Mouse (Mus musculus): Measurements from ENCODE around the gene Nfix. TPM values are rescaled to one million over a fixed set of nuclear protein-coding genes. Genes with fewer than 3 reads are reported as not detected.

Gene Nfix
- polyA plus RNA-seq, 1 experiment, result 18.2 TPM

DNA sequence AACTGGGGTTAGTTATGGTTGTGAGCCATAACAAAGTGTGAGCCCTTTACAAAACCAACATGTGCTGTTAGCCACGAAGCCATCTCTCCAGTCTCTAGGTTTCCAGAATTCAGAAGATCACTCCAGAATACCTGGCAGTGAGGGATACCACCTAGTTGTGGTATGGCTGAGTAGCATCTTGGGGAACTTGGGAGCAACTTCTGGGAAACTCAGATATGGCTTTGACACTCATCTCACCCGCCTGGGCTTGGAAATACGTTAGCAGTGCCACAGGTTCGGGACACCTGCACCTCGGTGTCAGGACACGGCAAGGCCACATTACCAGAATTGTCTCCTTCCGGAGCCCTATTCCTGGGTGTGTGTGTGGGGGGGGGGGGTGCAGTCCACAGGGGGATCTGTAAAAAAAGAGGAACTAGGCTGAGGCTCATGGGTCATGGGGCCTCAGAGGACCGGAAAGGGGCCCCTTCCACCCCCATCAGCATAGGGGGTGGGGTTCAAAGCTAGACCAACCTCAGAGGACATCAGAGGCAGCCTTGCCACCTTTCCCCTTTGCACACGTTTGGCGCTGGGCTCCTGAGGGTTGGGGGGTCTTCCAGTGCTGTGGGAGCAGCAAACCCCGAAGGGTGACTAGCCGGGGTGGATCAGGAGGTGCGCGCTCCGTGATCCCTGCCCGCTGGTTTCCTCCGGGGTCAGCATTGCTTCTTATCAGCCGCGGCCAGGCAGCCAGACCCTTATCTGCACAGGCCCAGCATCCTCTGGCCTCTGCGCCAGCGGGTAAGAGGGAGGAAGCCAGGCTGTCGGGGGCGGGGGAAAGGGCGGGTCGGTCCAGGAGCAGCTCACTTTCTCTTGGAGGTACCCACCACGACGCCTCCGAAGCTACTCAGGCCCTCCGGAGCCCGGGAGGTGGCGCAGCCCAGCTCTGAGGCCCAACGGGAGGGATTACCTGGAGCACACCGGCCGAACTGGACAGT lies 98.9 kb downstream of the Nfix start, which contains the start of gene Lyl1:
Gene Lyl1, plus strand, starts transcription at position 517 of the 971 bp plus-strand sequence.
- peak; percentile 47 for DNase-seq
- Histone ChIP-seq H3K4me1 (replicated peaks; ENCODE audit: control insufficient read depth, insufficient read depth, low read length) (peaks cover 52% of the 10 kb centered on the region), H3K36me3 (ENCODE audit: control insufficient read depth, insufficient read depth, low read length) (no peaks in the 10 kb centered on the region), H3K27me3 (ENCODE audit: control insufficient read depth, insufficient read depth, low read length) (peaks cover 7% of the 10 kb centered on the region), H3K4me3 (ENCODE audit: control insufficient read depth, insufficient read depth, low read length) (peak within 1 kb of the TSS; percentile 29), H3K27ac (ENCODE audit: control insufficient read depth, insufficient read depth, low read length) (peak within 1 kb of the TSS; percentile 86)
- WGBS, result 2% methylated on average over 34 of the region's 34 CpGs
- TF ChIP-seq CTCF (IDR thresholded peaks at IDR 0.05; ENCODE audit: borderline replicate concordance, control insufficient read depth, extremely low read depth, insufficient read depth, low read length, poor library complexity), result no peak
- no peak for TF ChIP-seq POLR2A (IDR thresholded peaks at IDR 0.05; ENCODE audit: control insufficient read depth, extremely low read depth, insufficient read depth, low read length, poor library complexity)

DNA sequence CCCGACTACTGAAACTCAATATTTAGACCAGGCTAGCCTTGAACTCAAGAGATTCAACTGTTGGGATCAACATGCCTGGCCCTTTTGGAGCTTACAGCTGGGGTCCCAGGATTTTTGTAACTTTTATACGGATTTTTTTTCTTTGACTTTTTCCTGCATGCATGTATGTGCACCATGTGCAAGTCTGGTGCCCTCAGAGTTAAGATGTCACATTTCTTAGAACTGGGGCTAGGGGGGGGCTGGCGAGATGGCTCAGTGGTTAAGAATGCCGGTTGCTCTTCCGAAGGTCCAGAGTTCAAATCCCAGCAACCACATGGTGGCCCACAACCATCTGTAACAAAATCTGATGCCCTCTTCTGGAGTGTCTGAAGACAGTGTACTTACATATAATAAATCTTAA lies 99.6 kb downstream of the Nfix start:
- Histone ChIP-seq H3K4me1 (replicated peaks; ENCODE audit: control insufficient read depth, insufficient read depth, low read length) (peaks cover 52% of the 10 kb centered on the region), H3K27me3 (ENCODE audit: control insufficient read depth, insufficient read depth, low read length) (peaks cover 4% of the 10 kb centered on the region), H3K27ac (ENCODE audit: control insufficient read depth, insufficient read depth, low read length) (peak overlapping the region; percentile 86), H3K4me3 (ENCODE audit: control insufficient read depth, insufficient read depth, low read length) (no peak overlapping the region), H3K36me3 (ENCODE audit: control insufficient read depth, insufficient read depth, low read length) (no peaks in the 10 kb centered on the region)
- TF ChIP-seq CTCF (IDR thresholded peaks at IDR 0.05; ENCODE audit: borderline replicate concordance, control insufficient read depth, extremely low read depth, insufficient read depth, low read length, poor library complexity) (no peak), POLR2A (IDR thresholded peaks at IDR 0.05; ENCODE audit: control insufficient read depth, extremely low read depth, insufficient read depth, low read length, poor library complexity) (no peak)
- WGBS, result 14% methylated on average over 5 of the region's 5 CpGs
- no peak for DNase-seq

DNA sequence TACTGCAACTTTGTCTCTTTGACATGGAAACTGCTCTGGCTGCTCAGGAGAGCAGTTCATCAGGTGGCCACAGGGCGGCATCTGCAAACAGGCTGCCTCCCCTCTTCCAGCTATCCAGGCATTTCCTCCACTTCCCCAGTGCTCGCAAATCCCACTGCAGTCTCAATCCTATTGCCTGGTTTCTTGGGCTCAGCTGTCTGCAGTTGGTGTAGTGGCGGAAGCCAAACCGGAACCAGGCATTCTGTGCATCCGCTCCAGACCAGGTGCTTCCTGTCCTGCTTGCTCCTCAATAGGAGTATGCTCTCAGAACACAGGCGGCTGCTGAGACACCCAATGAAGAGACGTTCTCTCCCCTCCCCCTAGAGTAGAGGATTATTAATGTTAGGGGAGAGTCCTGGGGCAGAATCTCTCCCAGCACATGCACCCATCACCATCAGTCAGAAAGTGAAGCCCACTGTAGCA lies 100.3 kb downstream of the Nfix start:
- H3K4me1 ChIP-seq (replicated peaks; ENCODE audit: control insufficient read depth, insufficient read depth, low read length), result peaks cover 52% of the 10 kb centered on the region
- DNase-seq, result peak; percentile 70
- H3K27ac ChIP-seq (ENCODE audit: control insufficient read depth, insufficient read depth, low read length), result peak overlapping the region; percentile 86
- TF ChIP-seq CTCF (IDR thresholded peaks at IDR 0.05; ENCODE audit: borderline replicate concordance, control insufficient read depth, extremely low read depth, insufficient read depth, low read length, poor library complexity) (peak; percentile 64; the same call in 1 of the 2 replicates), POLR2A (IDR thresholded peaks at IDR 0.05; ENCODE audit: control insufficient read depth, extremely low read depth, insufficient read depth, low read length, poor library complexity) (peak; percentile 27; the same call in 1 of the 2 replicates)
- 8% methylated on average over 7 of the region's 7 CpGs for WGBS
- H3K4me3 ChIP-seq (ENCODE audit: control insufficient read depth, insufficient read depth, low read length), result peak overlapping the region; percentile 33
- H3K36me3 ChIP-seq (ENCODE audit: control insufficient read depth, insufficient read depth, low read length), result no peaks in the 10 kb centered on the region
- H3K27me3 ChIP-seq (ENCODE audit: control insufficient read depth, insufficient read depth, low read length), result no peaks in the 10 kb centered on the region; the same call in none of the 2 replicates

DNA sequence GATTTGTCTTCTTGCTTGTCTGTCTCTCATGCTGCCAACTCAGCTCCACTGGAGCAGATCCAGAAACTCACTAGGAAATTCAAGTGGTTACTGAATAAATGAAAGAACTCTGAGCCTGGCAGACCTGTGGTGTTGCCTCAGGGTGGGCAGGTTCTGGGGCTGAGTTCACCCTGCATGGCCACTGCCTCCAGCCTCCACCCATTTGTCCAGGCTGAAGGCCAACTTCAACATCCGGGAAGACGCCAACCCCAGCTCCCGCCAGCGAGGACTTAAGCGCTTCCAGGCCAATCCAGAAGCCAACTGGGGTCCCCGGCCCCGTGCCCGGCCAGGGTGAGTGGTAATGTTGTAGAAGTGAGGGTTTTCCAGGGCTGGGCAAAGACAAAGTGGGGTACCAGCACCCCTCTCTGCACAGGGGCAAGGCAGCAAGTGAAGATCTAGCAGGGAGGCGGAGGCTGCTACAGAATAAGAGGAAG lies 101.2 kb downstream of the Nfix start:
- H3K4me1 ChIP-seq (replicated peaks; ENCODE audit: control insufficient read depth, insufficient read depth, low read length), result peaks cover 48% of the 10 kb centered on the region
- no peak for DNase-seq
- peak overlapping the region; percentile 86 for H3K27ac ChIP-seq (ENCODE audit: control insufficient read depth, insufficient read depth, low read length)
- WGBS, result 83% methylated on average over 9 of the region's 9 CpGs
- H3K36me3 ChIP-seq (ENCODE audit: control insufficient read depth, insufficient read depth, low read length), result no peaks in the 10 kb centered on the region
- no peak overlapping the region for H3K4me3 ChIP-seq (ENCODE audit: control insufficient read depth, insufficient read depth, low read length)
- no peak for TF ChIP-seq CTCF (IDR thresholded peaks at IDR 0.05; ENCODE audit: borderline replicate concordance, control insufficient read depth, extremely low read depth, insufficient read depth, low read length, poor library complexity)
- no peak for TF ChIP-seq POLR2A (IDR thresholded peaks at IDR 0.05; ENCODE audit: control insufficient read depth, extremely low read depth, insufficient read depth, low read length, poor library complexity)
- no peaks in the 10 kb centered on the region for H3K27me3 ChIP-seq (ENCODE audit: control insufficient read depth, insufficient read depth, low read length)

DNA sequence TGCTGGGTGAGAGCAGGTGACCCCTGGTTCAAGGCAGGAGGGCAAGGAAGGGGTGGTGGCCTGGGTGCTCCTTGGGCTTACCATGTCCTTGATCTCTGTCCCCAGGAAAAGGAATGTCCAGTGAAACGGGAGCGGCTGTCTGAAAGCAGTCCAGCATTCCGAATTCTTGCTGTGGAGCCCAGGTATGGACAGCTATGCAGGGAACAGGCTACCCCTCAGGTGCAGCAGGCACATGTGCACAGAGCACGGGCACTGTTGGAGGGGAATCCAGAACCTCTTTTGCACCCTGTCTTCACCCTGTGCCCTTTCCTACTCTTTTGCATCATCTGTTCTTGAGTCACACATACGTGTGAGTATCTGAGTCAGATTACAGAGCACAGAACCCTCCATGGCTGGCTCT lies 101.9 kb downstream of the Nfix start:
- 97% methylated on average over 5 of the region's 5 CpGs for WGBS
- Histone ChIP-seq H3K4me1 (replicated peaks; ENCODE audit: control insufficient read depth, insufficient read depth, low read length) (peaks cover 42% of the 10 kb centered on the region), H3K4me3 (ENCODE audit: control insufficient read depth, insufficient read depth, low read length) (no peak overlapping the region), H3K27ac (ENCODE audit: control insufficient read depth, insufficient read depth, low read length) (no peak overlapping the region), H3K36me3 (ENCODE audit: control insufficient read depth, insufficient read depth, low read length) (no peaks in the 10 kb centered on the region), H3K27me3 (ENCODE audit: control insufficient read depth, insufficient read depth, low read length) (no peaks in the 10 kb centered on the region)
- TF ChIP-seq POLR2A (IDR thresholded peaks at IDR 0.05; ENCODE audit: control insufficient read depth, extremely low read depth, insufficient read depth, low read length, poor library complexity) (no peak), CTCF (IDR thresholded peaks at IDR 0.05; ENCODE audit: borderline replicate concordance, control insufficient read depth, extremely low read depth, insufficient read depth, low read length, poor library complexity) (no peak)
- no peak for DNase-seq

All from thymus, adult 2 months (tissue).